Mouse (Mus musculus) heart, postnatal 0 days (tissue): ENCODE measurements at regions not wholly inside any gene's neighbourhood (a gene's known extent, or its start where the extent isn't known, plus 50 kb on each side); places are given as distances from the start of the nearest gene placed in this dataset.
A peak's percentile ranks its signal among the peaks of the same experiment; 100 is the strongest.

Experiments used
- ATAC-seq: fragments of 200-750 bp; cut with Nextera tagmentation; 2 replicates; pipeline ENCODE4 v1.8.0; 2017; ENCODE audit warnings: low read depth, moderate number of reproducible peaks, moderate library complexity; ENCODE audit not compliant: insufficient read depth
- DNase-seq: peaks from one replicate; pipeline ENCODE4 v3.0.0-alpha.2; 2016; ENCODE audit warnings: low spot score
- H3K27ac ChIP-seq: fragments of 300-500 bp; sonication (generic); 2 replicates; pipeline ENCODE4 v1.5.1; 2014; ENCODE audit warnings: low read depth, mild to moderate bottlenecking
- H3K27me3 ChIP-seq: fragments of 300-500 bp; sonication (generic); 2 replicates; pipeline ENCODE4 v1.6.1; 2014; ENCODE audit warnings: low read length, mixed read lengths; ENCODE audit not compliant: control insufficient read depth, insufficient read depth
- H3K36me3 ChIP-seq: fragments of 300-500 bp; sonication (generic); replicated peaks from 2 replicates; pipeline ENCODE4 v1.6.1; 2014; ENCODE audit warnings: low read length, mixed read lengths; ENCODE audit not compliant: control insufficient read depth, insufficient read depth
- H3K4me1 ChIP-seq: fragments of 300-500 bp; sonication (generic); 2 replicates; pipeline ENCODE4 v1.6.1; 2014; ENCODE audit warnings: antibody characterized with exemption; ENCODE audit not compliant: control insufficient read depth, insufficient read depth
- H3K4me2 ChIP-seq: fragments of 300-500 bp; sonication (generic); 2 replicates; pipeline ENCODE4 v1.6.1; 2014; ENCODE audit warnings: low read depth, mild to moderate bottlenecking, low read length, moderate library complexity
- H3K4me3 ChIP-seq: fragments of 300-500 bp; sonication (generic); 2 replicates; pipeline ENCODE4 v1.5.1; 2014; ENCODE audit warnings: low read depth, low read length
- H3K9ac ChIP-seq: fragments of 300-500 bp; sonication (generic); replicated peaks from 2 replicates; pipeline ENCODE4 v1.6.1; 2014; ENCODE audit warnings: low read depth, low read length, mixed read lengths
- H3K9me3 ChIP-seq: fragments of 300-500 bp; sonication (generic); replicated peaks from 2 replicates; pipeline ENCODE4 v1.6.1; 2016; ENCODE audit warnings: low read length; ENCODE audit not compliant: control insufficient read depth
- CTCF ChIP-seq: IDR thresholded peaks from 2 replicates; pipeline ENCODE4 v1.5.1; 2016; ENCODE audit warnings: antibody characterized with exemption, control low read depth, low read depth
- EP300 ChIP-seq: IDR thresholded peaks from 2 replicates; pipeline ENCODE4 v1.6.1; 2016; ENCODE audit warnings: antibody characterized with exemption, low read depth
- WGBS: fragments of 180-500 bp; shearing (Covaris S2); extraction: QIAGEN DNeasy Blood & Tissue Kit; methylation state at CpG from one replicate; pipeline ENCODE4 v1.1.7; 2014; 5-methylcytosine and 5-hydroxymethylcytosine counted together

- ATAC-seq (no peak), DNase-seq (no peak)
- WGBS = 85% methylated on average over 3 of the region's 3 CpGs
- TF ChIP-seq CTCF (no peak), EP300 (no peak)
- no peaks in the 10 kb centered on the region for H3K9me3 ChIP-seq
- no peak overlapping the region for H3K4me3 ChIP-seq
- no peak overlapping the region for H3K9ac ChIP-seq
- H3K4me2 ChIP-seq = no peak overlapping the region
- H3K27ac ChIP-seq = no peak overlapping the region
- no peaks in the 10 kb centered on the region for H3K36me3 ChIP-seq
- no peaks in the 10 kb centered on the region for H3K27me3 ChIP-seq
- no peaks in the 10 kb centered on the region for H3K4me1 ChIP-seq
Measured at GRCm38 (mm10) chr1:35827471-35827870, 240.7 kb upstream of the Hs6st1 start.

- H3K27ac ChIP-seq = no peak overlapping the region
- no peaks in the 10 kb centered on the region for H3K4me1 ChIP-seq
- no peak overlapping the region for H3K4me3 ChIP-seq
- no peak overlapping the region for H3K9ac ChIP-seq
- no peak for ATAC-seq
- DNase-seq = no peak
- H3K36me3 ChIP-seq = no peaks in the 10 kb centered on the region
- 88% methylated on average over 7 of the region's 7 CpGs for WGBS
- no peaks in the 10 kb centered on the region for H3K27me3 ChIP-seq
- H3K9me3 ChIP-seq = no peaks in the 10 kb centered on the region
- TF ChIP-seq EP300 = no peak
- TF ChIP-seq CTCF = no peak
- no peak overlapping the region for H3K4me2 ChIP-seq
Measured at GRCm38 (mm10) chr1:35834180-35834579, 234.0 kb upstream of the Hs6st1 start.

GRCm38 (mm10) chr1:35836552-35836951 lies 231.6 kb upstream of the Hs6st1 start:
- no peak overlapping the region for H3K4me2 ChIP-seq
- H3K27me3 ChIP-seq = no peaks in the 10 kb centered on the region
- ATAC-seq = no peak
- H3K4me1 ChIP-seq = no peaks in the 10 kb centered on the region
- H3K9me3 ChIP-seq = no peaks in the 10 kb centered on the region
- TF ChIP-seq CTCF = no peak
- TF ChIP-seq EP300 = no peak
- H3K4me3 ChIP-seq = no peak overlapping the region
- H3K27ac ChIP-seq = no peak overlapping the region
- H3K36me3 ChIP-seq = no peaks in the 10 kb centered on the region
- H3K9ac ChIP-seq = no peak overlapping the region
- 90% methylated on average over 5 of the region's 5 CpGs for whole genome bisulfite sequencing
- no peak for DNase-seq

DNA sequence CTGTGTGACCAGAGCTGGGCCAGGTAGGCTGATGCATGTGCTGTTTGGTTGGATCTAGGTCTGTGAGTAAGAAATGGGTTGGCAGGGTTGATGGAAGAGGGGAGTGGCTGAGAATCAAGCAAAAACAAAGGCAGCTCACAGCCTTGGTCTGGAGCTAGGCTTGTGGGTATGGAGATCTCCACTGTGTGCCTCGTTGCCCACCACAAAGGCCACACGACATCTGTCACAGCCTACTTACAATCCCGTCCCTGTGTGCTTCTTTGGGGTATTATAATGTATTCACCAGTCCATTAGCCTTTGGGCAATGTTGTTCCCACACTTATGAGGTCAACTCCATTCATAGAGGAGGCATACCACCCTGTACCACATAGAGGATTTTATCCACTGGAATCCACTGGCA lies 229.6 kb upstream of the Hs6st1 start:
- H3K9me3 ChIP-seq = no peaks in the 10 kb centered on the region
- no peak overlapping the region for H3K27ac ChIP-seq
- no peaks in the 10 kb centered on the region for H3K27me3 ChIP-seq
- no peak overlapping the region for H3K9ac ChIP-seq
- no peak overlapping the region for H3K4me3 ChIP-seq
- H3K4me1 ChIP-seq = no peaks in the 10 kb centered on the region
- H3K4me2 ChIP-seq = no peak overlapping the region
- DNase-seq = no peak
- no peak for ATAC-seq
- WGBS = 82% methylated on average over 3 of the region's 3 CpGs
- H3K36me3 ChIP-seq = no peaks in the 10 kb centered on the region
- TF ChIP-seq EP300 = no peak
- no peak for TF ChIP-seq CTCF

- WGBS = 66% methylated on average over 6 of the region's 6 CpGs
- Histone ChIP-seq H3K27me3 (no peaks in the 10 kb centered on the region), H3K4me1 (no peaks in the 10 kb centered on the region), H3K4me2 (no peak overlapping the region), H3K9ac (no peak overlapping the region), H3K9me3 (no peaks in the 10 kb centered on the region), H3K36me3 (no peaks in the 10 kb centered on the region), H3K4me3 (no peak overlapping the region), H3K27ac (no peak overlapping the region)
- peak; percentile 25 for DNase-seq
- ATAC-seq = peak; percentile 47; the same call in 1 of the 2 replicates
- TF ChIP-seq CTCF (peak; percentile 48), EP300 (no peak)
Measured at GRCm38 (mm10) chr1:35839446-35839845, 228.8 kb upstream of the Hs6st1 start.

DNA sequence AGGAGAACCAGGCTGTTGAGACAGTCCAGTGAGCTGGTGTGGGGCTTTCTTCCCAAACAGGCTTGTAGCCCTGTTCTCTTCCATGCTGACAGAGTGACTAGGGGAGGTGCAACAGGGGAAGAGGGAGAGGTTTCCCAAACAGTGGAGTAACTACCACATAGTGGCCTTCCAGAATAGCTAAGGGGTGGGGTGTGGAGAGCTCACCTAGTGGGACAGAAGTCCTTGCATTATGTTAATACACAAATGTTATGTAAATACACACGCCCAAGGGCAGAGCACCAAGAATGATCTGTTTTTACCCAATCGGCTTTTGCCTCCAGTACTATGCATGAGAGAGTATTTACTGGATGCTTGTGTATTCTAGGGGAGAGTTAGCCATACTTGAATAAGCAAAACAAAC lies 226.6 kb upstream of the Hs6st1 start:
- no peaks in the 10 kb centered on the region for H3K36me3 ChIP-seq
- H3K9me3 ChIP-seq = no peaks in the 10 kb centered on the region
- ATAC-seq (no peak), DNase-seq (no peak)
- H3K27ac ChIP-seq = no peak overlapping the region
- H3K4me1 ChIP-seq = no peaks in the 10 kb centered on the region
- H3K4me2 ChIP-seq = no peak overlapping the region
- H3K9ac ChIP-seq = no peak overlapping the region
- TF ChIP-seq EP300 (no peak), CTCF (no peak)
- no peaks in the 10 kb centered on the region for H3K27me3 ChIP-seq
- 86% methylated on average over 2 of the region's 2 CpGs for WGBS
- no peak overlapping the region for H3K4me3 ChIP-seq
